Mouse (Mus musculus) gastrocnemius, adult 2 months (tissue): ENCODE measurements around the gene Myt1l. TPM values are rescaled to one million over a fixed set of nuclear protein-coding genes. Genes with fewer than 3 reads are reported as not detected.

Experiments
- DNase-seq: peaks from one replicate; pipeline ENCODE4 v3.0.0; 2022
- H3K27ac ChIP-seq: fragments of 200-600 bp; 2 replicates; pipeline ENCODE4 v1.8.1; 2022; ENCODE audit warnings: mild to moderate bottlenecking
- H3K4me3 ChIP-seq: fragments of 200-600 bp; 2 replicates; pipeline ENCODE4 v1.8.1; 2022; ENCODE audit warnings: mild to moderate bottlenecking, moderate library complexity
- CTCF ChIP-seq: fragments of 200-600 bp; IDR thresholded peaks from 2 replicates; pipeline ENCODE4 v1.8.1; 2022; ENCODE audit warnings: antibody characterized with exemption, mild to moderate bottlenecking, moderate library complexity
- intact Hi-C: fragments of 180-260 bp; cut with DNase I; formaldehyde crosslinking; loops from one replicate; pipeline ENCODE4 v1.15.1; 2025
- total RNA-seq, 2 experiments: library from RNA; stranded (reverse); gene quantifications; 2 replicates each; pipeline ENCODE4 v1.2.3; 2021

Myt1l gene
- total RNA-seq, 2 experiments from 2014 or later, result not detected

DNA sequence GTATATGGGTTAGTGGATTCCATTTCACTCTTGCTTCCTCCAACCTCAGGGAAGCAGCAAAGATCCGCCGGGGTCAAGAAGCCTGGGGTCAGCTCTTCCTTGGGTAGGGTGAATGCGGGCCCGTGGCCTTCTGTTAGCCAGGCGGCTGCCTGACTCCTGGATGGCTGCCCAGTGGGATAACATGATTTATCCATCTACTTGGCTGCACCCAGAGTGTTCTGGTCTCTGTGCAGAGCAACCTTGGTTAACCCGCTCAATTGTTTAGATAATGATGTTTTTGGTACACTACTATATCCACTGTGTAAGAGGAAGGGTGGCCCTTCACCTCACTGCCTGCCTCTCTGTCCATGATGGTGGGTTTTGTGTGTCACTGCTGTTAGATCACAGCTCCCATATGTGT is 423.9 kb downstream of the Myt1l start:
- peak; percentile 58 for DNase-seq
- intact Hi-C loops, result no loop called here
- TF ChIP-seq CTCF, result no peak
- Histone ChIP-seq H3K4me3 (no peak overlapping the region), H3K27ac (peak overlapping the region; percentile 82)

DNA sequence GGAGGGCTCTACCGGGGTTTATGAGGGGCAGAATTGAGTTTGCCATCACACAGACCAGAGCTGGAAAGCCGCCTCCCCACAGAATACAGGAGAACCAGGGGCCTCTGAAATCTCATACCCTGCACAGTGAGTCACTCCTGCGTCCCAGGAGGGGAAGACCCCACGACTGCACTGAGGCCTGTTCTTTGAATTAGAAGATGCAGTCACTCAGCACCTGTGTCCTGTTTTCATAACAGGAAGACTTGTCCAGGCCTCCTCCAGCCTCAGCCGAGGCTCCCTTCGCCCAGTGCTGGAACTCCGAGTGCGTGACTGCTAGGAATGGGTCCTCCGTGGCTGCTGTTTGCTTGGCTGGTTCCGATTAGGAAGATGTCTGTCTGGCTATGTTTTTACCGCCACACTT is 425.8 kb downstream of the Myt1l start:
- TF ChIP-seq CTCF, result no peak
- intact Hi-C loops, result no loop called here
- peak overlapping the region; percentile 82 for H3K27ac ChIP-seq
- H3K4me3 ChIP-seq, result 0 out of 2 replicates have a peak overlapping the region, but pooled peaks have one; percentile 21
- DNase-seq, result peak; percentile 33

DNA sequence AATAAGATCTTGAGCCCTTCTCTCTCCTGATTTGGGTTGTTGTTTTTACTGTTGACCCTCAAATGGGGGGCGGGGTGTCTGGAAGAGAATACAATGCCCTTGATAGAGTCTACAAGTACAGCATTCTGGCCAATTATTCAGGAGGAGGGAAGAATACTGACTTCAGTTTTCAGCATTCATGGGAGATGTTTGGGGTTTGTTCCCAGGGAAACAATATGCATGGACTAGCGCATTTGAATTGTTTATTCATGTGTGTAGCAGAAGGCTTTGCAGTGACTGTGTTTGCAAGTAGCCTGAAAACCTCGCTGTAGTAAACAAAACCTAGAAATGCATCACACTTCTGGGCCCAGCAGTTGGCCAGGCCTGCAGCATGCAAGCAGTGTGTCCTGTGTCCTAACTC is 426.3 kb downstream of the Myt1l start:
- intact Hi-C loops, result no loop called here
- H3K4me3 ChIP-seq, result 0 out of 2 replicates have a peak overlapping the region, but pooled peaks have one; percentile 21
- peak overlapping the region; percentile 82 for H3K27ac ChIP-seq
- no peak for TF ChIP-seq CTCF
- peak; percentile 1 for DNase-seq

DNA sequence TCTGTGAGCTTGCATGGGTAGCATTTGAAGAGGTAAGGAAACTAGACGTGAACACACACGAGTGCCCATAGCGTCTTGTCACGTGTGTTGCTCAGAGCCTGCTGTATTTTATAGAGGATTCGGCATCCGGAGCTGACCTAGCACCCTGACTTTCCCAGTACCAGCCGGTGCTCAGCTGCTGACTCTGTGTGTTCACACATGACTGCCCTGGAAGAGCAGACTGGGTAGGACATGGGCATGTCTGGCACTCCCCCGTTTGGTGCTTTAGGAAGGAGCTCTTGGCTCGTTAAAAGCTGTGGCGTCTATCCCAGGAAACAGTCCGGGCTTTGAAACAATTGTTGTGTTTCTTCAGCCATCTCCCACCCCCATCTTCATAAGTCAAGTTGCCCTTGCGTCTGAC is 428.8 kb downstream of the Myt1l start:
- Histone ChIP-seq H3K4me3 (no peak overlapping the region), H3K27ac (peak overlapping the region; percentile 66)
- intact Hi-C loops, result no loop called here
- peak; percentile 13 for DNase-seq
- TF ChIP-seq CTCF, result no peak

GRCm38 (mm10) chr12:29958637-29959036 is 430.5 kb downstream of the Myt1l start:
- intact Hi-C loops, result no loop called here
- TF ChIP-seq CTCF, result no peak
- H3K4me3 ChIP-seq, result no peak overlapping the region
- no peak for DNase-seq
- H3K27ac ChIP-seq, result no peak overlapping the region; the same call in 1 of the 2 replicates

- TF ChIP-seq CTCF, result no peak
- intact Hi-C loops, result no loop called here
- Histone ChIP-seq H3K4me3 (no peak overlapping the region), H3K27ac (peak overlapping the region; percentile 43; the same call in 1 of the 2 replicates)
- peak; percentile 3 for DNase-seq
Observed at GRCm38 (mm10) chr12:29961041-29961440, 432.9 kb downstream of the Myt1l start.

DNA sequence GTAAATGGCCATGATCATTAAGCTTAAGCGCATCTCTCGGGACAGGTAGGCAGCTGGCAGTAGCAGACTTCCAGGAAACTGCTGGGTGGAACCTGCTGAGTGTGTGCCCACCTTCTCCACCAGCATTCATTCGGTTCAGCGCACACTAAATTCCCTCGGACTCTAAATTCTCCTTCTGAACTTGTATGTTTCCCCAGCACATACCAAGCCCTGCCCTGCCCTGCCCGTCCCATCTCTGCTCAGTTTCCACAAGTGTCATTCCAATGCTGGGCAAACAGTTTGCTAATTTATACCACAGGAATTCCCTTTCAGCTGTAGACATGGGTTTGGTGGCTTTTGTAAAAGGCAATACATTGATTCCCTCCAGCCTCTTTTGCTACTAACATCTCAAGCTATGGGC is 436.8 kb downstream of the Myt1l start:
- DNase-seq, result no peak
- Histone ChIP-seq H3K4me3 (no peak overlapping the region), H3K27ac (0 out of 2 replicates have a peak overlapping the region, but pooled peaks have one; percentile 24)
- intact Hi-C loops, result no loop called here
- no peak for TF ChIP-seq CTCF

DNA sequence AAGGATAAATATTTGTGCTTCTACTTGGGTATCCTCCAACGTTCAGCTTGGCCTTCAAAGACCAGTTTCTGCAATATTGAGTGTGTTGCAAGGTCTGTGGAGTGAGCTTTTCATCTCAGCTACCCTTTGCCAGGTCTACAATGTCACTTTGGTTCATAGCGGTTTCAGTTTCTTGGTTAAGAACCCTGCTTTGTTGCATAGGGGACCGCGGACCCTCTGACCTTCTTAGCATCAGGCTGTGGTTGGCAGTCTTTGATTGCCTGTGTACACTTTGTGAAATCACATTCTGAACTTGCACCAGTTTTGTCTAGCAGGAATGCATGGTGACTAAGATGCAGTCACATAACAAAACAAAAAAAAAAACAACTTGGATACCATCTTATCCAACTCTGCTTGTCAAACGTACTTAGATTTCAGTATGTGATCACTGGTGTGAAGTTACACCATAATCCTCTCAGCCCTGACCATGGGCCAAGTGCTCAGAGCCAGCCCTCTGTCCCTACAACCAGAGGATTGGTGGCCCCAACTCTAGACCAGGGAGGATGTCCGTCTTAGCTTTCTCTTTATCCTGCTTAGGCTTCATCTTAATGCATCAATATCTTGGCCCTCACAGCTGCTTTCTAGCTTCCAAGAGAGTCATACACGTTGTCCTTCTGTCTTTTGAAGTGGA is 443.7 kb downstream of the Myt1l start:
- intact Hi-C loops, result loop anchor here (5.0 kb wide), 1 partner anchor 35 kb away; the partner anchor contains the start of gene Pxdn
- TF ChIP-seq CTCF, result no peak
- Histone ChIP-seq H3K4me3 (no peak overlapping the region), H3K27ac (no peak overlapping the region)
- DNase-seq, result peak; percentile 48

DNA sequence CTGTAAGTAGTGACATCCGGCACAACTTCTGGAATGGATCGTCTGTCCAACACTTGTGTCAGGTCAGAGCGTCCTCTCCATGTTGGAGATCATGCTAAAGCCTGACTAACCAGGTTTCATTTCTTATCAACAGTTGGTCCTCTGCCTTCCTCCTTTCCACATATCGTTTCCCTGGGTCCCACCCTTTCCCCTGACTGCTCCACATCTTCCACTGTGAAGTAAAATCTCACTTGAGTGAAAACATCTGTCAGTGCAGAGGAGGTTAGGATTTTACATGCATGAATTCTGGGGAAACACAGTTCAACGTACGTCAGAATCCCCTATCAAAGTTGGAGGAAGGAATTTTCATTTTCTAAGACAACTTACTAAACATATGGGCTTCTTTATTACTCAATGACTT is 444.3 kb downstream of the Myt1l start:
- TF ChIP-seq CTCF, result no peak
- H3K4me3 ChIP-seq, result no peak overlapping the region
- DNase-seq, result no peak
- H3K27ac ChIP-seq, result no peak overlapping the region
- intact Hi-C loops, result loop anchor here (5.0 kb wide), 1 partner anchor 35 kb away; the partner anchor contains the start of gene Pxdn
